Mouse (Mus musculus): ENCODE results near the gene Taf1c.

DNA sequence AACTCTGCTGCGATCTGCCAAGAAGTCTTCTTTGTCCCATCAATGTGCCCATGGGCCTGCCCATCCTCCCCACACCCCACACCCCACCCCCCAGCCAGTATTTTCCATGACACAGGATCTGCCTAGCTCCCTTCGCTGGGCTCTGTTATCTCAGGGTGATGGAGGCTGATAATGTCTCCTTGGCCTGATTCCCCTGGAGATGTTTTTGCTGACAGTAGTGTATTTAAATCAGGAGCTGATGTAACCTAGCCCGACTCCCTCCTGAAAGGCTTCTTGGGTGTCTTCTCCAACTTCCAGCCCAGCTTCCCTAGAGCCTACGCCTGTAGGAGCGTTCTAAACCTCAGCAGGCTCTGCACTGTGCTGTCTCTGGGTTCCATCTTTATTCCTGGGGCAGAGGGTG, 13.9 kb upstream of the Taf1c start:
- TF ChIP-seq GATA1 (IDR thresholded peaks at IDR 0.05; ENCODE audit: low read length) (no peak), TAL1 (IDR thresholded peaks at IDR 0.05; ENCODE audit: low read length) (no peak)

Measured in erythroblast, embryonic 14.5 days (primary cell).